Mouse (Mus musculus): ENCODE data around the gene Krt27. TPM values are rescaled to one million over a fixed set of nuclear protein-coding genes. Genes with fewer than 3 reads are reported as not detected.

Krt27 gene
- polyA plus RNA-seq (2015; fragmentation: Nextera tagmentation; extraction: Ambion mirVana), result not detected in 2 replicates

- DNase-seq (ENCODE audit: low spot score) (no peak), ATAC-seq (no peak)
- no peaks in the 10 kb centered on the region for H3K4me1 ChIP-seq (ENCODE audit: insufficient read depth, low read depth, low read length)
- H3K27me3 ChIP-seq (replicated peaks; ENCODE audit: insufficient read depth, low read length), result no peaks in the 10 kb centered on the region
- H3K4me3 ChIP-seq (ENCODE audit: low read depth, low read length), result no peak within 1 kb of the TSS
- 63% methylated on average over 12 of the region's 12 CpGs for WGBS
- no peak within 1 kb of the TSS for H3K9ac ChIP-seq (replicated peaks; ENCODE audit: low read depth)
- H3K27ac ChIP-seq (ENCODE audit: low read length), result no peak within 1 kb of the TSS
- TF ChIP-seq CTCF (IDR thresholded peaks at IDR 0.05), result no peak
- no peak for TF ChIP-seq EP300 (IDR thresholded peaks at IDR 0.05)
- H3K36me3 ChIP-seq (ENCODE audit: insufficient read depth, low read length), result no peaks in the 10 kb centered on the region
- no peak within 1 kb of the TSS for H3K4me2 ChIP-seq (replicated peaks; ENCODE audit: low read depth, low read length)
- H3K9me3 ChIP-seq (ENCODE audit: low read length), result no peaks in the 10 kb centered on the region
These were observed at the start of gene Krt27 for GRCm38 (mm10) chr11:99351004-99351403. TSS of gene Krt27 (minus strand) at chr11:99351104.

GRCm38 (mm10) chr11:99399956-99400549 lies 49.1 kb upstream of the Krt27 start:
- Histone ChIP-seq H3K9me3 (ENCODE audit: low read length) (no peaks in the 10 kb centered on the region), H3K27ac (ENCODE audit: low read length) (no peak overlapping the region), H3K4me2 (replicated peaks; ENCODE audit: low read depth, low read length) (no peak overlapping the region), H3K4me1 (ENCODE audit: insufficient read depth, low read depth, low read length) (no peaks in the 10 kb centered on the region), H3K9ac (replicated peaks; ENCODE audit: low read depth) (no peak overlapping the region), H3K36me3 (ENCODE audit: insufficient read depth, low read length) (no peaks in the 10 kb centered on the region), H3K27me3 (replicated peaks; ENCODE audit: insufficient read depth, low read length) (no peaks in the 10 kb centered on the region; the same call in 1 of the 2 replicates), H3K4me3 (ENCODE audit: low read depth, low read length) (no peak overlapping the region)
- TF ChIP-seq EP300 (IDR thresholded peaks at IDR 0.05) (no peak), CTCF (IDR thresholded peaks at IDR 0.05) (no peak)
- ATAC-seq (no peak), DNase-seq (ENCODE audit: low spot score) (no peak)
- WGBS, result 79% methylated on average over 13 of the region's 13 CpGs

- Histone ChIP-seq H3K9ac (replicated peaks; ENCODE audit: low read depth) (no peak overlapping the region), H3K9me3 (ENCODE audit: low read length) (no peaks in the 10 kb centered on the region), H3K27me3 (replicated peaks; ENCODE audit: insufficient read depth, low read length) (no peaks in the 10 kb centered on the region; the same call in 1 of the 2 replicates), H3K4me1 (ENCODE audit: insufficient read depth, low read depth, low read length) (no peaks in the 10 kb centered on the region), H3K27ac (ENCODE audit: low read length) (no peak overlapping the region), H3K36me3 (ENCODE audit: insufficient read depth, low read length) (no peaks in the 10 kb centered on the region), H3K4me2 (replicated peaks; ENCODE audit: low read depth, low read length) (no peak overlapping the region), H3K4me3 (ENCODE audit: low read depth, low read length) (no peak overlapping the region)
- 55% methylated on average over 7 of the region's 8 CpGs for WGBS
- TF ChIP-seq CTCF (IDR thresholded peaks at IDR 0.05) (no peak), EP300 (IDR thresholded peaks at IDR 0.05) (no peak)
- DNase-seq (ENCODE audit: low spot score), result no peak
- no peak for ATAC-seq
These were observed 47.9 kb upstream of the Krt27 start for GRCm38 (mm10) chr11:99398832-99399231.

- no peaks in the 10 kb centered on the region for H3K4me1 ChIP-seq (ENCODE audit: insufficient read depth, low read depth, low read length)
- no peak for DNase-seq (ENCODE audit: low spot score)
- no peak overlapping the region for H3K9ac ChIP-seq (replicated peaks; ENCODE audit: low read depth)
- H3K27me3 ChIP-seq (replicated peaks; ENCODE audit: insufficient read depth, low read length), result no peaks in the 10 kb centered on the region; the same call in 1 of the 2 replicates
- no peaks in the 10 kb centered on the region for H3K36me3 ChIP-seq (ENCODE audit: insufficient read depth, low read length)
- 46% methylated on average over 3 of the region's 3 CpGs for WGBS
- no peak for ATAC-seq
- no peaks in the 10 kb centered on the region for H3K9me3 ChIP-seq (ENCODE audit: low read length)
- TF ChIP-seq EP300 (IDR thresholded peaks at IDR 0.05) (no peak), CTCF (IDR thresholded peaks at IDR 0.05) (no peak)
- no peak overlapping the region for H3K27ac ChIP-seq (ENCODE audit: low read length)
- H3K4me2 ChIP-seq (replicated peaks; ENCODE audit: low read depth, low read length), result no peak overlapping the region
- no peak overlapping the region for H3K4me3 ChIP-seq (ENCODE audit: low read depth, low read length)
These were observed 47.2 kb upstream of the Krt27 start for GRCm38 (mm10) chr11:99398084-99398483.

GRCm38 (mm10) chr11:99396661-99397060 lies 45.8 kb upstream of the Krt27 start:
- no peak for DNase-seq (ENCODE audit: low spot score)
- H3K4me3 ChIP-seq (ENCODE audit: low read depth, low read length), result no peak overlapping the region
- H3K36me3 ChIP-seq (ENCODE audit: insufficient read depth, low read length), result no peaks in the 10 kb centered on the region
- no peak for ATAC-seq
- H3K9ac ChIP-seq (replicated peaks; ENCODE audit: low read depth), result no peak overlapping the region
- H3K27ac ChIP-seq (ENCODE audit: low read length), result no peak overlapping the region
- no peaks in the 10 kb centered on the region; the same call in 1 of the 2 replicates for H3K27me3 ChIP-seq (replicated peaks; ENCODE audit: insufficient read depth, low read length)
- no peaks in the 10 kb centered on the region for H3K4me1 ChIP-seq (ENCODE audit: insufficient read depth, low read depth, low read length)
- H3K4me2 ChIP-seq (replicated peaks; ENCODE audit: low read depth, low read length), result no peak overlapping the region
- 82% methylated on average over 2 of the region's 2 CpGs for WGBS
- H3K9me3 ChIP-seq (ENCODE audit: low read length), result no peaks in the 10 kb centered on the region
- no peak for TF ChIP-seq CTCF (IDR thresholded peaks at IDR 0.05)
- TF ChIP-seq EP300 (IDR thresholded peaks at IDR 0.05), result no peak

GRCm38 (mm10) chr11:99396034-99396433 lies 45.1 kb upstream of the Krt27 start:
- H3K27ac ChIP-seq (ENCODE audit: low read length), result no peak overlapping the region
- no peak for TF ChIP-seq CTCF (IDR thresholded peaks at IDR 0.05)
- no peak for TF ChIP-seq EP300 (IDR thresholded peaks at IDR 0.05)
- no peak for DNase-seq (ENCODE audit: low spot score)
- no peak overlapping the region for H3K9ac ChIP-seq (replicated peaks; ENCODE audit: low read depth)
- no peak for ATAC-seq
- whole genome bisulfite sequencing, result 45% methylated on average over 3 of the region's 3 CpGs
- no peaks in the 10 kb centered on the region; the same call in 1 of the 2 replicates for H3K27me3 ChIP-seq (replicated peaks; ENCODE audit: insufficient read depth, low read length)
- H3K4me1 ChIP-seq (ENCODE audit: insufficient read depth, low read depth, low read length), result no peaks in the 10 kb centered on the region
- H3K36me3 ChIP-seq (ENCODE audit: insufficient read depth, low read length), result no peaks in the 10 kb centered on the region
- H3K9me3 ChIP-seq (ENCODE audit: low read length), result no peaks in the 10 kb centered on the region
- no peak overlapping the region for H3K4me2 ChIP-seq (replicated peaks; ENCODE audit: low read depth, low read length)
- no peak overlapping the region for H3K4me3 ChIP-seq (ENCODE audit: low read depth, low read length)

Measured in lung, postnatal 0 days (tissue).